Mouse (Mus musculus) midbrain, postnatal 0 days (tissue): ENCODE measurements around the gene Epn1. TPM values are rescaled to one million over a fixed set of nuclear protein-coding genes. Genes with fewer than 3 reads are reported as not detected.
A peak's percentile ranks its signal among the peaks of the same experiment; 100 is the strongest.

ENCODE experiments used
- ATAC-seq: fragments of 200-750 bp; cut with Nextera tagmentation; 2 replicates; pipeline ENCODE4 v1.8.0; 2017; ENCODE audit warnings: moderate number of reproducible peaks, mild to moderate bottlenecking, moderate TSS enrichment, moderate library complexity; ENCODE audit not compliant: low FRiP score
- DNase-seq: peaks from one replicate; pipeline ENCODE4 v3.0.0-alpha.2; 2015; ENCODE audit warnings: low spot score
- H3K27ac ChIP-seq: fragments of 300-500 bp; sonication (generic); 2 replicates; pipeline ENCODE4 v1.5.1; 2014; ENCODE audit warnings: low read depth, mild to moderate bottlenecking, low read length, mixed read lengths
- H3K27me3 ChIP-seq: fragments of 300-500 bp; sonication (generic); 2 replicates; pipeline ENCODE4 v1.6.1; 2014; ENCODE audit warnings: low read length, control low read depth, mixed read lengths; ENCODE audit not compliant: insufficient read depth
- H3K36me3 ChIP-seq: fragments of 300-500 bp; sonication (generic); 2 replicates; pipeline ENCODE4 v1.6.1; 2014; ENCODE audit warnings: low read length, control low read depth, mixed read lengths; ENCODE audit not compliant: insufficient read depth
- H3K4me1 ChIP-seq: fragments of 300-500 bp; sonication (generic); 2 replicates; pipeline ENCODE4 v1.6.1; 2014; ENCODE audit warnings: mild to moderate bottlenecking, control low read depth, antibody characterized with exemption, low read length, mixed read lengths; ENCODE audit not compliant: insufficient read depth
- H3K4me2 ChIP-seq: fragments of 300-500 bp; sonication (generic); 2 replicates; pipeline ENCODE4 v1.6.1; 2014; ENCODE audit warnings: low read depth, mild to moderate bottlenecking, low read length, mixed read lengths; ENCODE audit not compliant: poor library complexity, severe bottlenecking
- H3K4me3 ChIP-seq: fragments of 300-500 bp; sonication (generic); 2 replicates; pipeline ENCODE4 v1.5.1; 2014; ENCODE audit warnings: low read depth, mild to moderate bottlenecking, low read length, moderate library complexity
- H3K9ac ChIP-seq: fragments of 300-500 bp; sonication (generic); replicated peaks from 2 replicates; pipeline ENCODE4 v1.6.1; 2014; ENCODE audit warnings: mild to moderate bottlenecking, low read length, moderate library complexity, mixed read lengths; ENCODE audit not compliant: poor library complexity, severe bottlenecking
- H3K9me3 ChIP-seq: fragments of 300-500 bp; sonication (generic); 2 replicates; pipeline ENCODE4 v1.6.1; 2016; ENCODE audit warnings: low read length, control low read depth
- CTCF ChIP-seq: IDR thresholded peaks from 2 replicates; pipeline ENCODE4 v1.5.1; 2016; ENCODE audit warnings: antibody characterized with exemption, mild to moderate bottlenecking
- WGBS: fragments of 180-500 bp; shearing (Covaris S2); extraction: QIAGEN DNeasy Blood & Tissue Kit; methylation state at CpG from one replicate; pipeline ENCODE4 v1.1.7; 2014; 5-methylcytosine and 5-hydroxymethylcytosine counted together
- microRNA-seq: library from miRNA; unstranded; fragments of <30 nt; microRNA quantifications from one replicate; pipeline ENCODE4, GENCODE M21; 2016; ENCODE audit warnings: borderline number of aligned reads
- polyA plus RNA-seq: library from polyadenylated mRNA; unstranded; fragments of >200 nt; fragmentation: Nextera tagmentation; extraction: Ambion mirVana; gene quantifications from 2 replicates; pipeline ENCODE4 v1.2.1, GENCODE M21; 2015
- total RNA-seq: library from RNA; depleted of rRNA; stranded (reverse); fragments of >200 nt; gene quantifications from 2 replicates; pipeline ENCODE4 v1.2.3, GENCODE M21; 2014; rRNA removed

The Epn1 gene
- total and polyA plus RNA-seq, 2 experiments from 2014 or later = 130 to 484 TPM

DNA sequence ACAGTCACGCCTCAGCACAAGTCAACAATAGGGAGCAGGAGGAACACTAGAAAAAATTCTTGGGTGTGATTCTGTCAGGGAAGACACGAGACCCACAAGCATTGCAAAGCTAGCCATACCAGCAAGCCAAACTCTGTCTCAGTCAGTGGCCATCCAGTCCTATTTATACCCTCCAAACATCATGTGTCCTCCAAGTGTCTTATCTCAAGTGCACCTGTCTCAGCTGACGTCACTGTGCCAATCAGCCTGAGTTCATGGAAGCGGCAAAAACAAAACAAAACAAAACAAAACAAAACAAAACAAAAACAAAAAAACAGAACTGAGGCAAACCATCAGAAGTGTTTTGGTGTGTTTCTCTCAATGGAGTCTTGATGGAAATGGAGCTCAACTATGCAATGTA, 28.2 kb downstream of the Epn1 start:
- 82% methylated on average over 4 of the region's 4 CpGs for WGBS
- H3K27me3 ChIP-seq = no peaks in the 10 kb centered on the region
- no peaks in the 10 kb centered on the region for H3K9me3 ChIP-seq
- no peak overlapping the region for H3K27ac ChIP-seq
- DNase-seq (no peak), ATAC-seq (no peak)
- no peaks in the 10 kb centered on the region for H3K4me1 ChIP-seq
- H3K4me3 ChIP-seq = no peak overlapping the region
- H3K4me2 ChIP-seq = no peak overlapping the region
- H3K36me3 ChIP-seq = no peaks in the 10 kb centered on the region
- no peak for TF ChIP-seq CTCF
- no peak overlapping the region for H3K9ac ChIP-seq

DNA sequence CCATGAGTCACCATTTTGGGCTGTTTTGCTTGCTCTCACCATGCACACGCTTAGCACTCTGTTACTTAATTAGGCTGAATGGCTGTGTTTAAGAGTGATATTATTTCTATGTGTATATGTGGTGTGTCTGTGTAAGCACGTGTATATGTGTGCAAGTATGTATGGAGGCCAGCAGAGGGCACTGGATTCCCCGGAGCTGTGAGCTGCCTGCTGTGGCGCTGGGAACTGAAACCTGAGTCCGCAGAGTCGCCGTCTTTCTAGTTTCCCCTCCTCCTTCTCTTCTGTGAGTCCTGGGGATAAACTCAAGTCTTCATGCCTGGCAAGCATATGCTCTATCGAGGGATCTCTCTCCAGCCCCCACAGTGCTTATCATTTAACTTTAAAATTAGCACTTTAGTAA, 29.3 kb downstream of the Epn1 start:
- no peaks in the 10 kb centered on the region for H3K4me1 ChIP-seq
- no peak overlapping the region for H3K4me2 ChIP-seq
- H3K36me3 ChIP-seq = no peaks in the 10 kb centered on the region
- H3K27ac ChIP-seq = no peak overlapping the region
- TF ChIP-seq CTCF = no peak
- H3K27me3 ChIP-seq = no peaks in the 10 kb centered on the region
- H3K4me3 ChIP-seq = no peak overlapping the region
- no peaks in the 10 kb centered on the region for H3K9me3 ChIP-seq
- WGBS = 84% methylated on average over 8 of the region's 8 CpGs
- ATAC-seq = no peak
- no peak for DNase-seq
- H3K9ac ChIP-seq = no peak overlapping the region

GRCm38 (mm10) chr7:5112701-5113100, 32.7 kb downstream of the Epn1 start:
- H3K4me2 ChIP-seq = no peak overlapping the region
- H3K4me1 ChIP-seq = no peaks in the 10 kb centered on the region
- H3K9ac ChIP-seq = no peak overlapping the region
- no peak overlapping the region for H3K27ac ChIP-seq
- no peak overlapping the region for H3K4me3 ChIP-seq
- no peaks in the 10 kb centered on the region for H3K27me3 ChIP-seq
- no peaks in the 10 kb centered on the region for H3K9me3 ChIP-seq
- 35% methylated on average over 3 of the region's 3 CpGs for WGBS
- no peak for TF ChIP-seq CTCF
- ATAC-seq (no peak), DNase-seq (no peak)
- no peaks in the 10 kb centered on the region for H3K36me3 ChIP-seq

- DNase-seq (no peak), ATAC-seq (no peak)
- H3K9ac ChIP-seq = no peak within 1 kb of the TSS
These were observed 36.8 kb downstream of the Epn1 start, which contains the start of gene Rfpl4 for GRCm38 (mm10) chr7:5116850-5117249. TSS of gene Rfpl4 (minus strand) at chr7:5116950.

DNA sequence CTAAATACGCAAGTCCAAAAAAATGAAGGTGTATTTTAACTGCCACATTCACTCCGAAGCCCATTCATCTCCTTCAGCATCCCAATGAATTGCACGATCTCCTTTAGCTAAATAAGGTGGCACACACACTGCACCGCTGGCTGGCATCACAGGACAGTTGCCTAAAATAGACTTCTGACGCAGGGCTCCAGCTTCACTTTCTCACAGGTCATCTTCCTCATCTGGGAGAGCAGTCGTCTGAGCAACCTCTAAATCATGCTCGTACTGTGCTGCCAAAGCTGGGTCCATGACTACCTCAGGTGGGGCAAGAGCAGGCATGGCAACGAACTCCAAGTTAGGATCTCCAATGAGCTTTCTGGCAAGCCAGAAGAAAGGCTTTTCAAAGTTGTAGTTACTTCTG, 45.0 kb downstream of the Epn1 start:
- H3K9me3 ChIP-seq = no peaks in the 10 kb centered on the region
- H3K27ac ChIP-seq = no peak overlapping the region
- no peaks in the 10 kb centered on the region for H3K4me1 ChIP-seq
- H3K36me3 ChIP-seq = no peaks in the 10 kb centered on the region
- no peaks in the 10 kb centered on the region for H3K27me3 ChIP-seq
- 91% methylated on average over 8 of the region's 8 CpGs for WGBS
- no peak overlapping the region; the same call in 1 of the 2 replicates for H3K4me2 ChIP-seq
- H3K4me3 ChIP-seq = no peak overlapping the region
- DNase-seq (no peak), ATAC-seq (no peak)
- H3K9ac ChIP-seq = no peak overlapping the region
- TF ChIP-seq CTCF = no peak

More at GRCm38 (mm10) chr7:5116850-5117249, 36.8 kb downstream of the Epn1 start, which contains the start of gene Rfpl4:
- H3K9me3 ChIP-seq = no peaks in the 10 kb centered on the region
- H3K4me3 ChIP-seq = no peak within 1 kb of the TSS
- no peaks in the 10 kb centered on the region for H3K36me3 ChIP-seq
- 88% methylated on average over 3 of the region's 3 CpGs for WGBS
- no peaks in the 10 kb centered on the region for H3K27me3 ChIP-seq
- no peak within 1 kb of the TSS for H3K27ac ChIP-seq
- no peak within 1 kb of the TSS for H3K4me2 ChIP-seq
- TF ChIP-seq CTCF = no peak
- H3K4me1 ChIP-seq = no peaks in the 10 kb centered on the region

DNA sequence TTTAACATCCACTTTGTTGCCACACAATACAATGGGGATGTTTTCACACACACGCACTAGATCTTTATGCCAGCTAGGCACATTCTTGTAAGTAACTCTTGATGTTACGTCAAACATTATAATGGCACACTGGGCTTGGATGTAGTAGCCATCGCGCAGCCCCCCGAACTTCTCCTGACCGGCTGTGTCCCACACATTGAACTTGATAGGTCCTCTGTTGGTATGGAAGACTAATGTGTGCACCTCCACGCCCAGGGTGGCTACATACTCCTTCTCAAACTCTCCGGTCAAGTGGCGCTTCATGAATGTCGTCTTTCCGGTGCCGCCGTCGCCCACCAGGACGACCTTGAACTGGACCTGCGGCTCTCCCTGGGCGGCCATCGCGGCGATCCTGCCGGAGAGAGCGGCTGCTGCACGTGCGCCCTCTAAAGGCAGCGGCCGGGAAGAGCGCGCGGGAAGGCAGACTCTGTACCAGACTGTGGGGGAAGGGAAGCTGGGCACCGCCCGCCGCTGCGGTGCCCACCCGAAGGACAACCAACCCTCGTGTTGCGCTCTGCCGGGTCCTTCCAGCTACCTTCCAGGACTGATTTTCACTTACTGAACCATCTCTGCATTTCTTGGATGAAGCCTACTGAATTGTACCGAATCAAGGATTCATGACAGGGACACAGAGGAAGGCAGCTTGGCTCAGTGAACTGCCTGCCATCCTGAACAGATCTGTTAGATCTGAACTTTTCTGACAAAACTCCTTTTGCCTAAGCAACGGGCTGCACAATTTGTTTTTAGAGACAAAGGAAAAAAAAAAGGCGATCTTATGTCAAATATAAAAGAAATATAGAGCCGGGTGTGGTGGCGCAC, 45.7 kb downstream of the Epn1 start, which contains the start of gene Rasl2-9:
Rasl2-9 (minus strand) TSS at position 402 of the 858 bp plus-strand sequence.
- no peaks in the 10 kb centered on the region for H3K27me3 ChIP-seq
- H3K4me1 ChIP-seq = no peaks in the 10 kb centered on the region
- DNase-seq (peak; percentile 69), ATAC-seq (peak; percentile 73; the same call in 1 of the 2 replicates)
- WGBS = 20% methylated on average over 42 of the region's 42 CpGs
- peak; percentile 81 for TF ChIP-seq CTCF
- no peaks in the 10 kb centered on the region for H3K9me3 ChIP-seq
- H3K36me3 ChIP-seq = no peaks in the 10 kb centered on the region
- peak within 1 kb of the TSS; percentile 39 for H3K4me3 ChIP-seq
- no peak within 1 kb of the TSS for H3K27ac ChIP-seq
- H3K4me2 ChIP-seq = peak within 1 kb of the TSS; percentile 53
- H3K9ac ChIP-seq = peak within 1 kb of the TSS; percentile 44; the same call in 1 of the 2 replicates

Small RNA genes lying within 50 kb of the gene (microRNA-seq; reads per million reads assigned to microRNA genes)
- gene Gm26217 = not detected

Other genes with a start within 250 kb of the Epn1 start
- 51.4 and 68.5 TPM in 2 replicates for gene Shisa7, start 235.5 kb upstream of the Epn1 start, total RNA-seq
- 9.3 and 10.1 TPM in 2 replicates for gene Shisa7, start 235.5 kb upstream of the Epn1 start, polyA plus RNA-seq
- 1.0 and 2.0 TPM in 2 replicates for gene Isoc2b, start 210.0 kb upstream of the Epn1 start, total RNA-seq
- 3.7 and 5.8 TPM in 2 replicates for gene Isoc2b, start 210.0 kb upstream of the Epn1 start, polyA plus RNA-seq
- 5.8 and 7.7 TPM in 2 replicates for gene Isoc2a, start 203.1 kb upstream of the Epn1 start, total RNA-seq
- 0.38 and 0.52 TPM in 2 replicates for gene Isoc2a, start 203.1 kb upstream of the Epn1 start, polyA plus RNA-seq
- 0.57 TPM in 1 of 2 replicates, not detected in the other for gene Gm36210, start 173.7 kb upstream of the Epn1 start, total RNA-seq
- 0.32 and 0.43 TPM in 2 replicates for gene Gm36210, start 173.7 kb upstream of the Epn1 start, polyA plus RNA-seq
- 10.6 and 12.3 TPM in 2 replicates for gene Zfp628, start 165.0 kb upstream of the Epn1 start, total RNA-seq
- gene Zfp628, start 165.0 kb upstream of the Epn1 start, polyA plus RNA-seq = 5.1 and 5.6 TPM in 2 replicates
- gene Nat14, start 158.2 kb upstream of the Epn1 start, total RNA-seq = 44.8 and 49.7 TPM in 2 replicates
- gene Nat14, start 158.2 kb upstream of the Epn1 start, polyA plus RNA-seq = 33.2 and 35.9 TPM in 2 replicates
- gene Ssc5d, start 154.4 kb upstream of the Epn1 start, total RNA-seq = 1.9 and 3.4 TPM in 2 replicates
- 1.2 and 1.6 TPM in 2 replicates for gene Ssc5d, start 154.4 kb upstream of the Epn1 start, polyA plus RNA-seq
- gene Sbk2, start 115.8 kb upstream of the Epn1 start, total RNA-seq = 0.49 TPM in 1 of 2 replicates, not detected in the other
- gene Sbk2, start 115.8 kb upstream of the Epn1 start, polyA plus RNA-seq = 0.20 TPM in 1 of 2 replicates, not detected in the other
- 0.49 and 1.8 TPM in 2 replicates for gene Sbk3, start 109.1 kb upstream of the Epn1 start, total RNA-seq
- gene Sbk3, start 109.1 kb upstream of the Epn1 start, polyA plus RNA-seq = 0.45 and 0.46 TPM in 2 replicates
- gene Zfp579, start 84.1 kb upstream of the Epn1 start, total RNA-seq = 53.2 and 54.3 TPM in 2 replicates
- 43.1 and 43.3 TPM in 2 replicates for gene Zfp579, start 84.1 kb upstream of the Epn1 start, polyA plus RNA-seq
- gene Zfp524, start 65.8 kb upstream of the Epn1 start, total RNA-seq = 3.9 and 7.3 TPM in 2 replicates
- 2.9 and 3.5 TPM in 2 replicates for gene Zfp524, start 65.8 kb upstream of the Epn1 start, polyA plus RNA-seq
- 35.5 and 36.1 TPM in 2 replicates for gene Fiz1, start 65.5 kb upstream of the Epn1 start, total RNA-seq
- gene Fiz1, start 65.5 kb upstream of the Epn1 start, polyA plus RNA-seq = 22.8 and 25.7 TPM in 2 replicates
- gene Gm44973, start 64.7 kb upstream of the Epn1 start, total RNA-seq = not detected in 2 replicates
- gene Gm44973, start 64.7 kb upstream of the Epn1 start, polyA plus RNA-seq = 1.2 and 2.6 TPM in 2 replicates
- gene Zfp865, start 59.9 kb upstream of the Epn1 start, total RNA-seq = 35.0 and 48.4 TPM in 2 replicates
- gene Zfp865, start 59.9 kb upstream of the Epn1 start, polyA plus RNA-seq = 5.5 and 6.8 TPM in 2 replicates
- 65.6 and 68.8 TPM in 2 replicates for gene Ccdc106, start 59.7 kb upstream of the Epn1 start, total RNA-seq
- 75.4 and 77.3 TPM in 2 replicates for gene Ccdc106, start 59.7 kb upstream of the Epn1 start, polyA plus RNA-seq
- gene 4632433K11Rik, start 46.1 kb upstream of the Epn1 start, total RNA-seq = not detected in 2 replicates
- not detected in 2 replicates for gene 4632433K11Rik, start 46.1 kb upstream of the Epn1 start, polyA plus RNA-seq
- gene Zfp784, start 41.8 kb upstream of the Epn1 start, total RNA-seq = 5.0 and 8.0 TPM in 2 replicates
- gene Zfp784, start 41.8 kb upstream of the Epn1 start, polyA plus RNA-seq = 4.3 and 5.4 TPM in 2 replicates
- gene Zfp580, start 28.7 kb upstream of the Epn1 start, total RNA-seq = 55.6 and 77.7 TPM in 2 replicates
- gene Zfp580, start 28.7 kb upstream of the Epn1 start, polyA plus RNA-seq = 154 and 157 TPM in 2 replicates
- 157 and 161 TPM in 2 replicates for gene U2af2, start 18.1 kb upstream of the Epn1 start, total RNA-seq
- 74.7 and 78.2 TPM in 2 replicates for gene U2af2, start 18.1 kb upstream of the Epn1 start, polyA plus RNA-seq
- not detected in 2 replicates for gene Rfpl4, start 36.7 kb downstream of the Epn1 start, total RNA-seq
- not detected in 2 replicates for gene Rfpl4, start 36.7 kb downstream of the Epn1 start, polyA plus RNA-seq
- gene Rasl2-9, start 45.7 kb downstream of the Epn1 start, total RNA-seq = 1.3 TPM in 1 of 2 replicates, not detected in the other
- 0.57 and 0.72 TPM in 2 replicates for gene Rasl2-9, start 45.7 kb downstream of the Epn1 start, polyA plus RNA-seq
- gene Vmn1r55, start 69.4 kb downstream of the Epn1 start, total RNA-seq = not detected in 2 replicates
- gene Vmn1r55, start 69.4 kb downstream of the Epn1 start, polyA plus RNA-seq = not detected in 2 replicates
- not detected in 2 replicates for gene Vmn1r56, start 116.5 kb downstream of the Epn1 start, total RNA-seq
- gene Vmn1r56, start 116.5 kb downstream of the Epn1 start, polyA plus RNA-seq = not detected in 2 replicates
- not detected in 2 replicates for gene Vmn1r57, start 138.3 kb downstream of the Epn1 start, total RNA-seq
- gene Vmn1r57, start 138.3 kb downstream of the Epn1 start, polyA plus RNA-seq = not detected in 2 replicates